Mouse (Mus musculus) testis, adult 10 weeks (tissue): ENCODE results near the gene Usp48. TPM values are rescaled to one million over a fixed set of nuclear protein-coding genes. Genes with fewer than 3 reads are reported as not detected.

Experiments used
- polyA plus RNA-seq: library from polyadenylated mRNA; stranded (reverse); fragments of 350-450 nt; fragmentation: Illumina TruSeq; extraction: RNeasy Lipid Tissue Mini Kit (QIAGEN cat#74804); gene quantifications from one replicate; pipeline ENCODE4 v1.2.3, GENCODE M21; 2014; ENCODE audit warnings: low read depth, low replicate concordance

The Usp48 gene
- 66.2 TPM for polyA plus RNA-seq

GRCm38 (mm10) chr4:137593601-137594495, at the start of gene Usp48:
Gene Usp48, plus strand, starts transcription at chr4:137593755.

GRCm38 (mm10) chr4:137574469-137574868, 19.1 kb upstream of the Usp48 start, which contains the start of gene Ldlrad2:
Gene Ldlrad2, minus strand, starts transcription at chr4:137574569.

GRCm38 (mm10) chr4:137664433-137664979, 71.0 kb downstream of the Usp48 start, which contains the start of gene Rap1gap:
Gene Rap1gap, plus strand, starts transcription at chr4:137664726.

Other genes starting within 250 kb of the Usp48 start
- 209 TPM for gene Cdc42, start 236.0 kb upstream of the Usp48 start, polyA plus RNA-seq
- gene Cela3a, start 184.0 kb upstream of the Usp48 start, polyA plus RNA-seq, result not detected
- not detected for gene Cela3b, start 163.2 kb upstream of the Usp48 start, polyA plus RNA-seq
- gene 1700013G24Rik, start 140.5 kb upstream of the Usp48 start, polyA plus RNA-seq, result 19.4 TPM
- 0.03 TPM for gene Hspg2, start 125.0 kb upstream of the Usp48 start, polyA plus RNA-seq
- gene Ldlrad2, start 19.2 kb upstream of the Usp48 start, polyA plus RNA-seq, result not detected
- 0.21 TPM for gene Rap1gap, start 71.0 kb downstream of the Usp48 start, polyA plus RNA-seq
- gene Alpl, start 202.6 kb downstream of the Usp48 start, polyA plus RNA-seq, result 1.6 TPM